Mouse (Mus musculus): ENCODE measurements at regions not wholly inside any gene's neighbourhood (a gene's known extent, or its start where the extent isn't known, plus 50 kb on each side); places are given as distances from the start of the nearest gene placed in this dataset.

DNA sequence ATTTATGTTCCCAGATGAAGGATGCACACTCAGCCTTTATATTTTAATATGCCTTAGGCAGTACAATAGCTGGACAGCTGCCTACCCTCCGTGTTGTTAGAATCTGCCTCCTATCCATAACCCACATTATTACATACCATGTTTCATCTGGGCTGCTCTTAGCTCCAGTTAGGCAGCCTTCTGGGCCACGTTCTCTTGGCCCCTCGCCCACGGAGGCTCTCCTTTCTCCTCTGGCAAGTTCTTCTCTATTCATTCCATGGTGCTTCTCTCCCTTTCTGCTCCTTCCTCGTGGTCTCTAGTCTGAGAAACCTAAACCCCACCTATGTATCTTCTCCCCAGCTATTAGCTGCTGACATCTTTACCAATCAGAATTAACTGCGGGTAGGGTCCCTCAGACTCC is 152.7 kb upstream of the Hs6st1 start:
- TF ChIP-seq CTCF (IDR thresholded peaks at IDR 0.05; ENCODE audit: extremely low read depth, insufficient read length, insufficient replicate concordance, low read depth, low read length) (no peak), POLR2A (IDR thresholded peaks at IDR 0.05; ENCODE audit: low read depth, low read length) (no peak)
